Mouse (Mus musculus) midbrain, postnatal 0 days (tissue): ENCODE results near the gene Clec2h. TPM values are rescaled to one million over a fixed set of nuclear protein-coding genes. Genes with fewer than 3 reads are reported as not detected.
"Not testable (repeated sequence)": the region's sequence is repeated elsewhere in the genome, so short reads cannot be mapped to it uniquely, and the experiment has no call there.

Experiments
- ATAC-seq: fragments of 200-750 bp; cut with Nextera tagmentation; 2 replicates; pipeline ENCODE4 v1.8.0; 2017; ENCODE audit warnings: moderate number of reproducible peaks, mild to moderate bottlenecking, moderate TSS enrichment, moderate library complexity; ENCODE audit not compliant: low FRiP score
- DNase-seq: peaks from one replicate; pipeline ENCODE4 v3.0.0-alpha.2; 2015; ENCODE audit warnings: low spot score
- H3K27ac ChIP-seq: fragments of 300-500 bp; sonication (generic); 2 replicates; pipeline ENCODE4 v1.5.1; 2014; ENCODE audit warnings: low read depth, mild to moderate bottlenecking, low read length, mixed read lengths
- H3K27me3 ChIP-seq: fragments of 300-500 bp; sonication (generic); 2 replicates; pipeline ENCODE4 v1.6.1; 2014; ENCODE audit warnings: low read length, control low read depth, mixed read lengths; ENCODE audit not compliant: insufficient read depth
- H3K36me3 ChIP-seq: fragments of 300-500 bp; sonication (generic); 2 replicates; pipeline ENCODE4 v1.6.1; 2014; ENCODE audit warnings: low read length, control low read depth, mixed read lengths; ENCODE audit not compliant: insufficient read depth
- H3K4me1 ChIP-seq: fragments of 300-500 bp; sonication (generic); 2 replicates; pipeline ENCODE4 v1.6.1; 2014; ENCODE audit warnings: mild to moderate bottlenecking, control low read depth, antibody characterized with exemption, low read length, mixed read lengths; ENCODE audit not compliant: insufficient read depth
- H3K4me2 ChIP-seq: fragments of 300-500 bp; sonication (generic); 2 replicates; pipeline ENCODE4 v1.6.1; 2014; ENCODE audit warnings: low read depth, mild to moderate bottlenecking, low read length, mixed read lengths; ENCODE audit not compliant: poor library complexity, severe bottlenecking
- H3K4me3 ChIP-seq: fragments of 300-500 bp; sonication (generic); 2 replicates; pipeline ENCODE4 v1.5.1; 2014; ENCODE audit warnings: low read depth, mild to moderate bottlenecking, low read length, moderate library complexity
- H3K9ac ChIP-seq: fragments of 300-500 bp; sonication (generic); replicated peaks from 2 replicates; pipeline ENCODE4 v1.6.1; 2014; ENCODE audit warnings: mild to moderate bottlenecking, low read length, moderate library complexity, mixed read lengths; ENCODE audit not compliant: poor library complexity, severe bottlenecking
- H3K9me3 ChIP-seq: fragments of 300-500 bp; sonication (generic); 2 replicates; pipeline ENCODE4 v1.6.1; 2016; ENCODE audit warnings: low read length, control low read depth
- CTCF ChIP-seq: IDR thresholded peaks from 2 replicates; pipeline ENCODE4 v1.5.1; 2016; ENCODE audit warnings: antibody characterized with exemption, mild to moderate bottlenecking
- WGBS: fragments of 180-500 bp; shearing (Covaris S2); extraction: QIAGEN DNeasy Blood & Tissue Kit; methylation state at CpG from one replicate; pipeline ENCODE4 v1.1.7; 2014; 5-methylcytosine and 5-hydroxymethylcytosine counted together
- polyA plus RNA-seq: library from polyadenylated mRNA; unstranded; fragments of >200 nt; fragmentation: Nextera tagmentation; extraction: Ambion mirVana; gene quantifications from 2 replicates; pipeline ENCODE4 v1.2.1, GENCODE M21; 2015
- total RNA-seq: library from RNA; depleted of rRNA; stranded (reverse); fragments of >200 nt; gene quantifications from 2 replicates; pipeline ENCODE4 v1.2.3, GENCODE M21; 2014

The Clec2h gene
- total and polyA plus RNA-seq, 2 experiments from 2014 or later: not detected

- Histone ChIP-seq H3K27ac (no peak overlapping the region), H3K4me3 (no peak overlapping the region), H3K4me2 (no peak overlapping the region), H3K27me3 (no peaks in the 10 kb centered on the region), H3K4me1 (no peaks in the 10 kb centered on the region), H3K36me3 (no peaks in the 10 kb centered on the region), H3K9me3 (no peaks in the 10 kb centered on the region), H3K9ac (no peak overlapping the region)
- 82% methylated on average over 1 of the region's 1 CpGs for whole genome bisulfite sequencing
- no peak for ATAC-seq
- no peak for TF ChIP-seq CTCF
- DNase-seq: no peak
Observed at GRCm38 (mm10) chr6:128650187-128650586, 12.0 kb upstream of the Clec2h start.

GRCm38 (mm10) chr6:128650827-128651226 lies 11.4 kb upstream of the Clec2h start:
- not testable (repeated sequence) for DNase-seq, H3K9me3 ChIP-seq, H3K27me3 ChIP-seq, H3K27ac ChIP-seq, H3K9ac ChIP-seq, H3K4me3 ChIP-seq, H3K36me3 ChIP-seq, H3K4me2 ChIP-seq, ATAC-seq, H3K4me1 ChIP-seq
- WGBS: 90% methylated on average over 4 of the region's 7 CpGs

- Histone ChIP-seq H3K9ac (no peak overlapping the region), H3K27me3 (no peaks in the 10 kb centered on the region), H3K4me1 (no peaks in the 10 kb centered on the region), H3K9me3 (no peaks in the 10 kb centered on the region), H3K36me3 (no peaks in the 10 kb centered on the region), H3K4me2 (no peak overlapping the region), H3K27ac (no peak overlapping the region), H3K4me3 (no peak overlapping the region)
- TF ChIP-seq CTCF: no peak
- DNase-seq (no peak), ATAC-seq (no peak)
- WGBS: 100% methylated on average over 1 of the region's 1 CpGs
Observed at GRCm38 (mm10) chr6:128652938-128653337, 9.2 kb upstream of the Clec2h start.

GRCm38 (mm10) chr6:128661249-128661648 lies 936 bp upstream of the Clec2h start:
- 93% methylated on average over 1 of the region's 1 CpGs for WGBS
- Histone ChIP-seq H3K36me3 (no peaks in the 10 kb centered on the region), H3K4me3 (no peak overlapping the region), H3K4me1 (no peaks in the 10 kb centered on the region), H3K27me3 (no peaks in the 10 kb centered on the region), H3K9me3 (no peaks in the 10 kb centered on the region), H3K27ac (no peak overlapping the region), H3K9ac (no peak overlapping the region), H3K4me2 (no peak overlapping the region)
- no peak for ATAC-seq
- no peak for DNase-seq
- TF ChIP-seq CTCF: no peak

GRCm38 (mm10) chr6:128669936-128670335 lies 7.8 kb downstream of the Clec2h start:
- Histone ChIP-seq H3K4me1 (no peaks in the 10 kb centered on the region), H3K4me2 (no peak overlapping the region), H3K9me3 (no peaks in the 10 kb centered on the region), H3K36me3 (no peaks in the 10 kb centered on the region), H3K9ac (no peak overlapping the region), H3K27me3 (no peaks in the 10 kb centered on the region), H3K27ac (no peak overlapping the region), H3K4me3 (no peak overlapping the region)
- DNase-seq (no peak), ATAC-seq (no peak)
- no peak for TF ChIP-seq CTCF
- WGBS: 61% methylated on average over 4 of the region's 4 CpGs

GRCm38 (mm10) chr6:128679574-128679973 lies 17.4 kb downstream of the Clec2h start:
- no peak for ATAC-seq

More at GRCm38 (mm10) chr6:128679574-128679973, 17.4 kb downstream of the Clec2h start:
- TF ChIP-seq CTCF: no peak
- Histone ChIP-seq H3K4me1 (no peaks in the 10 kb centered on the region), H3K27ac (no peak overlapping the region), H3K36me3 (no peaks in the 10 kb centered on the region), H3K9me3 (no peaks in the 10 kb centered on the region), H3K4me2 (no peak overlapping the region), H3K27me3 (no peaks in the 10 kb centered on the region), H3K4me3 (no peak overlapping the region), H3K9ac (no peak overlapping the region)
- DNase-seq: no peak
